Mouse (Mus musculus) spleen, adult 2 months (tissue): ENCODE measurements around the gene Vti1a. TPM values are rescaled to one million over a fixed set of nuclear protein-coding genes. Genes with fewer than 3 reads are reported as not detected.

Source experiments
- DNase-seq, 2 experiments: peaks; one replicate each; pipeline versions ENCODE4 v3.0.0 to v3.0.0-alpha.2; 2012 to 2021; ENCODE audit warnings: low spot score in 2 of 2, low read depth in 1 of 2
- H3K27ac ChIP-seq: fragments of 200-500 bp; 2 replicates; pipeline ENCODE4 v1.5.1; 2012; ENCODE audit warnings: low read length, inconsistent platforms; ENCODE audit not compliant: insufficient read depth
- H3K27me3 ChIP-seq: fragments of 200-500 bp; 2 replicates; pipeline ENCODE4 v1.6.1; 2012; ENCODE audit warnings: mild to moderate bottlenecking, moderate library complexity, low read length, inconsistent platforms; ENCODE audit not compliant: control insufficient read depth, insufficient read depth
- H3K36me3 ChIP-seq: fragments of 200-500 bp; 2 replicates; pipeline ENCODE4 v1.6.1; 2012; ENCODE audit warnings: mild to moderate bottlenecking, low read length, inconsistent platforms; ENCODE audit not compliant: control insufficient read depth, insufficient read depth
- H3K4me1 ChIP-seq: fragments of 200-500 bp; 2 replicates; pipeline ENCODE4 v1.6.1; 2011; ENCODE audit warnings: inconsistent platforms; ENCODE audit not compliant: control insufficient read depth, insufficient read depth, insufficient read length
- H3K4me3 ChIP-seq: fragments of 200-500 bp; 2 replicates; pipeline ENCODE4 v1.5.1; 2011; ENCODE audit warnings: mild to moderate bottlenecking, inconsistent platforms; ENCODE audit not compliant: insufficient read depth, insufficient read length; ENCODE audit errors: extremely low read depth
- CTCF ChIP-seq: fragments of 200-500 bp; IDR thresholded peaks from 2 replicates; pipeline ENCODE4 v1.5.1; 2011; ENCODE audit warnings: mild to moderate bottlenecking, inconsistent platforms; ENCODE audit not compliant: insufficient read depth, insufficient read length, insufficient replicate concordance; ENCODE audit errors: extremely low read depth
- POLR2A ChIP-seq: fragments of 200-500 bp; IDR thresholded peaks from 2 replicates; pipeline ENCODE4 v1.6.1; 2011; ENCODE audit warnings: low read depth, low read length, inconsistent platforms
- WGBS: fragments of 180-500 bp; shearing (Covaris S2); methylation state at CpG from one replicate; pipeline ENCODE4 v1.1.7; 2018; 5-methylcytosine and 5-hydroxymethylcytosine counted together
- polyA plus RNA-seq: library from polyadenylated mRNA; depleted of rRNA; stranded (reverse); fragments of >200 nt; gene quantifications from 2 replicates; pipeline ENCODE4 v1.2.3, GENCODE M21; 2012

Vti1a gene
- polyA plus RNA-seq, 1 experiment = 7.0 TPM

- H3K36me3 ChIP-seq = peaks cover 1% of the 10 kb centered on the region; the same call in 1 of the 2 replicates
- no peaks in the 10 kb centered on the region for H3K27me3 ChIP-seq
- no peaks in the 10 kb centered on the region for H3K4me1 ChIP-seq
- H3K27ac ChIP-seq = no peak overlapping the region
- H3K4me3 ChIP-seq = no peak overlapping the region
- TF ChIP-seq CTCF (no peak), POLR2A (no peak)
- 93% methylated on average over 3 of the region's 3 CpGs for WGBS
- DNase-seq = no peak
Observed at GRCm38 (mm10) chr19:55440306-55440705, 124.2 kb downstream of the Vti1a start.

- Histone ChIP-seq H3K27ac (no peak overlapping the region), H3K4me1 (no peaks in the 10 kb centered on the region), H3K36me3 (peaks cover 4% of the 10 kb centered on the region), H3K4me3 (no peak overlapping the region), H3K27me3 (no peaks in the 10 kb centered on the region)
- WGBS = 96% methylated on average over 8 of the region's 8 CpGs
- TF ChIP-seq CTCF = no peak
- TF ChIP-seq POLR2A = no peak
- no peak for DNase-seq
Observed at GRCm38 (mm10) chr19:55443618-55444017, 127.5 kb downstream of the Vti1a start.

GRCm38 (mm10) chr19:55449084-55449483 lies 133.0 kb downstream of the Vti1a start:
- TF ChIP-seq POLR2A = no peak
- TF ChIP-seq CTCF = no peak
- H3K27ac ChIP-seq = no peak overlapping the region
- H3K4me1 ChIP-seq = no peaks in the 10 kb centered on the region
- DNase-seq = no peak
- WGBS = 92% methylated on average over 13 of the region's 13 CpGs
- H3K27me3 ChIP-seq = no peaks in the 10 kb centered on the region
- H3K36me3 ChIP-seq = peaks cover 2% of the 10 kb centered on the region
- no peak overlapping the region for H3K4me3 ChIP-seq

- Histone ChIP-seq H3K4me3 (no peak overlapping the region), H3K36me3 (peaks cover 2% of the 10 kb centered on the region), H3K27ac (no peak overlapping the region), H3K27me3 (no peaks in the 10 kb centered on the region), H3K4me1 (no peaks in the 10 kb centered on the region)
- WGBS = 87% methylated on average over 6 of the region's 6 CpGs
- no peak for DNase-seq
- TF ChIP-seq CTCF (no peak), POLR2A (no peak)
Observed at GRCm38 (mm10) chr19:55449506-55449905, 133.4 kb downstream of the Vti1a start.

GRCm38 (mm10) chr19:55456325-55457091 lies 140.4 kb downstream of the Vti1a start:
- no peak overlapping the region for H3K27ac ChIP-seq
- 91% methylated on average over 21 of the region's 21 CpGs for WGBS
- H3K27me3 ChIP-seq = no peaks in the 10 kb centered on the region
- no peaks in the 10 kb centered on the region for H3K36me3 ChIP-seq
- DNase-seq = no peak
- no peak for TF ChIP-seq POLR2A
- no peak for TF ChIP-seq CTCF
- no peaks in the 10 kb centered on the region for H3K4me1 ChIP-seq
- no peak overlapping the region for H3K4me3 ChIP-seq

GRCm38 (mm10) chr19:55461963-55462362 lies 145.9 kb downstream of the Vti1a start:
- no peaks in the 10 kb centered on the region for H3K4me1 ChIP-seq
- H3K4me3 ChIP-seq = no peak overlapping the region
- no peaks in the 10 kb centered on the region for H3K27me3 ChIP-seq
- H3K27ac ChIP-seq = no peak overlapping the region
- no peak for DNase-seq
- 88% methylated on average over 12 of the region's 12 CpGs for WGBS
- no peaks in the 10 kb centered on the region for H3K36me3 ChIP-seq
- TF ChIP-seq CTCF = no peak
- TF ChIP-seq POLR2A = no peak

GRCm38 (mm10) chr19:55463670-55464069 lies 147.6 kb downstream of the Vti1a start:
- H3K27ac ChIP-seq = no peak overlapping the region
- H3K36me3 ChIP-seq = no peaks in the 10 kb centered on the region
- H3K4me3 ChIP-seq = no peak overlapping the region
- WGBS = 87% methylated on average over 4 of the region's 4 CpGs
- no peaks in the 10 kb centered on the region for H3K4me1 ChIP-seq
- no peaks in the 10 kb centered on the region for H3K27me3 ChIP-seq
- TF ChIP-seq CTCF (no peak), POLR2A (no peak)
- DNase-seq = no peak
